Mouse (Mus musculus) liver, adult 2 months (tissue): ENCODE data around the gene Mrvi1. TPM values are rescaled to one million over a fixed set of nuclear protein-coding genes. Genes with fewer than 3 reads are reported as not detected.

Experiments
- DNase-seq: peaks from one replicate; pipeline ENCODE4 v3.0.0-alpha.2; 2011; ENCODE audit warnings: low read depth, low spot score; ENCODE audit errors: extremely low read depth
- H3K27ac ChIP-seq: fragments of 200-500 bp; replicated peaks from 2 replicates; pipeline ENCODE4 v1.5.1; 2012; ENCODE audit warnings: low read depth, mild to moderate bottlenecking, control low read depth, inconsistent platforms, low read length; ENCODE audit not compliant: insufficient read depth
- H3K27me3 ChIP-seq: fragments of 200-500 bp; 2 replicates; pipeline ENCODE4 v1.6.1; 2012; ENCODE audit warnings: mild to moderate bottlenecking, moderate library complexity, low read length, inconsistent platforms; ENCODE audit not compliant: control insufficient read depth, insufficient read depth
- H3K36me3 ChIP-seq: fragments of 200-500 bp; 2 replicates; pipeline ENCODE4 v1.6.1; 2012; ENCODE audit warnings: low read length, inconsistent platforms; ENCODE audit not compliant: control insufficient read depth, insufficient read depth
- H3K4me1 ChIP-seq: fragments of 200-500 bp; 2 replicates; pipeline ENCODE4 v1.6.1; 2011; ENCODE audit warnings: low read length; ENCODE audit not compliant: control insufficient read depth, insufficient read depth
- H3K4me3 ChIP-seq: fragments of 200-500 bp; 2 replicates; pipeline ENCODE4 v1.5.1; 2011; ENCODE audit warnings: low read depth, mild to moderate bottlenecking, control low read depth, low read length, moderate library complexity; ENCODE audit not compliant: insufficient read depth
- H3K79me2 ChIP-seq: fragments of 200-500 bp; 2 replicates; pipeline ENCODE4 v1.6.1; 2012; ENCODE audit warnings: inconsistent platforms, mild to moderate bottlenecking, low read length, moderate library complexity; ENCODE audit not compliant: control insufficient read depth, insufficient read depth
- H3K9ac ChIP-seq: fragments of 200-500 bp; 2 replicates; pipeline ENCODE4 v1.6.1; 2012; ENCODE audit warnings: low read depth, mild to moderate bottlenecking, control low read depth, inconsistent platforms, low read length
- CTCF ChIP-seq: fragments of 200-500 bp; IDR thresholded peaks from 2 replicates; pipeline ENCODE4 v1.5.1; 2011; ENCODE audit warnings: low read depth, low read length, control low read depth
- POLR2A ChIP-seq: fragments of 200-500 bp; IDR thresholded peaks from 2 replicates; pipeline ENCODE4 v1.6.1; 2011; ENCODE audit warnings: low read length, control low read depth; ENCODE audit not compliant: insufficient read depth; ENCODE audit errors: extremely low read depth
- WGBS: fragments of 180-500 bp; shearing (Covaris S2); methylation state at CpG from one replicate; pipeline ENCODE4 v1.1.7; 2018; 5-methylcytosine and 5-hydroxymethylcytosine counted together
- polyA plus RNA-seq: library from polyadenylated mRNA; depleted of rRNA; stranded (reverse); fragments of >200 nt; gene quantifications from 2 replicates; pipeline ENCODE4 v1.2.3, GENCODE M21; 2012
- total RNA-seq: library from RNA; depleted of rRNA; stranded (reverse); fragments of >200 nt; gene quantifications from 2 replicates; pipeline ENCODE4 v1.2.3, GENCODE M21; 2014

Mrvi1 gene
- total and polyA plus RNA-seq, 2 experiments: 0.55 to 1.3 TPM

DNA sequence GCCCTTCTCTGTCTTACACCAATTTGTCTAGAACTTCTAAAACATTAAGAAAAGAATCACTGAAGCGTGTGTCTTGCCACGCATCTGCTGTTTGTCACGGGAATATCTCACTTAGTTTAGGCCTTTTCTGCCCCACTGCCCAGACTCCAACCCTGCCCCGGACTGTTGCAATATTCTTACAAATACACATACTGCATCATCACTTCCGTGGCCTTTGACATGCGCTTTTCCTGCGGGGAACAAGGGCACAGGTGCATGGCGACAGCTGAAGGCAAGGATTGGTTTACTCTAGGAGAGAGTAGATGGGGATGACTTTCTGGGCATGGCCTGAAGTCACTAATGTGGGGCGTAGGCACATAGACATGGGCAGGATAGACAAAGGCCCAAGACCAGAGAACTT lies 87.6 kb downstream of the Mrvi1 start:
- Histone ChIP-seq H3K27ac (peak overlapping the region; percentile 72; the same call in 1 of the 2 replicates), H3K79me2 (no peaks in the 10 kb centered on the region), H3K4me3 (no peak overlapping the region), H3K36me3 (no peaks in the 10 kb centered on the region), H3K27me3 (no peaks in the 10 kb centered on the region), H3K4me1 (peaks cover 14% of the 10 kb centered on the region), H3K9ac (no peak overlapping the region)
- TF ChIP-seq CTCF: no peak
- TF ChIP-seq POLR2A: no peak
- WGBS: 41% methylated on average over 9 of the region's 9 CpGs
- DNase-seq: peak; percentile 62

DNA sequence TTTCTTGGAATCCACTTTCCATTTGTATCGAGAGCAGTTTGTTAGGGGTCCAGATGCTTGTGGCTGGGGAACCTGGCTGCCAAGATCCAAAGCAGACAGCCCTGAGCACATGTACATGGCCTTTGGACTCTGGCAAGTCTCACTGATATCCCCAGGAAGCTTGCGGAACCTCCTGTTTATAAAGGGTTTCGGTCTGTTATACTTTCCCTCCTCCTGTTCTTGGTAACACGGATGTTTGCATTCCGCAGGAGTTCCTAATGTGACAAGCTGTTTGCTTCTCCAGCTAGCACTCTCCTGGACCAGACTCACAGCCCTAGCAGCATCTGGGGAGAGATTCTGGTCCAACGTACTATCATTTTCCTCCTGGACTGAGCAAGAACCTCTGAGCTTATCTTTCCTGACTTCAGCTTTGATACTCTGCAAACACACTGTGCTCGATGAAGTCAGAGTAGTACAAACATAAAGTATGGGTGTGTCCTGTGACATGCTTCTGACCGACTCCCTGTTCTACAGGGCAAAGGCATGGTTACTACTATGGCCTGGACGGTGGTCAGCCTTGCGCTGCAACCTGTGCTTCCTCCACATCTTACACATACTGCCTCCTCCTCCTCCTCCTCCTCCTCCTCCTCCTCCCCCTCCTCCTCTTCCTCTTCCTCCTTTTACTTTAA lies 88.2 kb downstream of the Mrvi1 start:
- Histone ChIP-seq H3K27ac (peak overlapping the region; percentile 72), H3K4me3 (no peak overlapping the region), H3K36me3 (no peaks in the 10 kb centered on the region), H3K27me3 (no peaks in the 10 kb centered on the region), H3K4me1 (peaks cover 14% of the 10 kb centered on the region), H3K9ac (peak overlapping the region; percentile 39; the same call in 1 of the 2 replicates), H3K79me2 (no peaks in the 10 kb centered on the region)
- DNase-seq: peak; percentile 82
- TF ChIP-seq CTCF: no peak
- no peak for TF ChIP-seq POLR2A
- WGBS: 13% methylated on average over 10 of the region's 10 CpGs

DNA sequence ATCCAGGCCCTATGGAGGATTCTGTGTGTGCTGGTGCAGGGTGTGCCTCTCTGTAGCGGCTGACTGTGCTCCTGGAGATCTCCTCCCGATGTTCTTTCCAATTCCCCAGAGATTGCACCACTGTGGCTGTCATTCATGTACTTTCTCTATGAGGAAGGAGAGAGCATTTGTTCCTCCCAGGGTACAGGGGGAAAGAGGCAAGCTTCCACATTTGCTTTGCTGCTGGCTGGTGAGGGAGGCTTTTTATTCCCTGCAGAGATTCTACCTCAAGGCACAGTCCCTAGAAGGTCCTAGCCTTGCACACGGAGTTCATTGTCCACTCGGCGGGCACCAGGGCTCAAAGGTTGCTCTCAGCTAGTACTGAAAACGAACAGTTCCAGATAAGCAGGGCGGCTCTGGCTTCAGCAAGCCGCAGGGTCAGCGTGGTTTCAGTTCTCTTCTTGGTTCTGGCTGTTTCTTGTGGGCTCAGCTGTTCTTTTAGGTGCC lies 90.7 kb downstream of the Mrvi1 start:
- Histone ChIP-seq H3K27ac (peak overlapping the region; percentile 50), H3K9ac (no peak overlapping the region; the same call in 1 of the 2 replicates), H3K27me3 (no peaks in the 10 kb centered on the region), H3K4me1 (peaks cover 14% of the 10 kb centered on the region), H3K36me3 (no peaks in the 10 kb centered on the region), H3K79me2 (no peaks in the 10 kb centered on the region), H3K4me3 (no peak overlapping the region)
- whole genome bisulfite sequencing: 2% methylated on average over 9 of the region's 9 CpGs
- no peak for TF ChIP-seq CTCF
- TF ChIP-seq POLR2A: no peak
- peak; percentile 89 for DNase-seq

DNA sequence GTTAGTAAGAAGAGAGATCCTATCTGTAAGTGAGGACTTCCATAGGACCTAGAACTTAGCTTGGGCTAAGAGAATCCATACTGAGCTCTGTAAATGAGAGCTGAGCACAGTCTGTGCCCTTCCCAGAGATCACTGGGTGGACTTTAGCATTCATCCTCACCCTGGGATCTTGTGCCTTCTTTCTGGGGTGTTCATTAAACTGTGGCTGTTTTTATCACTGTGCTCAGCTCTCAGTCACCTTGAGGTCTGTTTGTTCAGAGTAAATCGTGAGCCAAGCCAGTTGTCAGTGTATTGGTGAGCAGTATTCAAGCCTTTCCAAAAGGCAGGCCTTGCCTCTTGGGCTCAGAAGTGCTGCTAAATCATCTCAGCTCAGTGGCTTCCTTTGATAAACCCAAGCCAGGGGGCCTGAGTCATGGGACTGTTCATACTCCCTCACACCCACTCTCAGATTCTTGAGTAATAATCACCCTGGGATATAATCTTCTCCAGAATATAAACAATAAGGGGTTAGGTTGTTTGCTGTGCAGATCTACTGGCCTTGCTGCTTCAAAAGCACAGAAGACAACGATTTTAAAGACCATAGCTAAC lies 100.4 kb downstream of the Mrvi1 start:
- H3K79me2 ChIP-seq: no peaks in the 10 kb centered on the region
- TF ChIP-seq POLR2A (no peak), CTCF (no peak)
- DNase-seq: peak; percentile 94
- WGBS: 32% methylated on average over 2 of the region's 2 CpGs
- peak overlapping the region; percentile 40 for H3K27ac ChIP-seq
- H3K27me3 ChIP-seq: no peaks in the 10 kb centered on the region
- peaks cover 15% of the 10 kb centered on the region for H3K4me1 ChIP-seq
- no peaks in the 10 kb centered on the region for H3K36me3 ChIP-seq
- H3K9ac ChIP-seq: no peak overlapping the region
- no peak overlapping the region for H3K4me3 ChIP-seq

DNA sequence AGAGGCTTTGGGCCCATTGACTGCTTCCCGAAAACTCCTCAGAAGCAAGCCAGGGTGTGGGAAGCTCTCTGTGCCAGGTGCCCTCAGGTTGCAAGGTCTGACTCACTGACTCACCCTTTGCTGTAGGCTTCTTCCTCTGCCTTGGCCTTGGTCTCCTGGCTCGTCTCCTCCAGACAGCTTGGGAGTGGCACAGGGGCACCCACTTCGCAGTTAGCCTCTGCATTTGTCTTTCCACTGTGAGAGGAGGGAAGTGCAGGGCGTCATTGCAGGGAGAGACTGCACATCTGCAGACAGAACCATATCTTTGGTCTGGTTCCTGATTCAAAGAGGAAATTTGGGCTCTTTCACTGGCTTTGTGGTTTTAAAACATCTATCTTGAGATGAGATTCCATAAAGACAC lies 104.2 kb downstream of the Mrvi1 start:
- WGBS: 83% methylated on average over 4 of the region's 4 CpGs
- TF ChIP-seq CTCF (no peak), POLR2A (no peak)
- Histone ChIP-seq H3K9ac (no peak overlapping the region), H3K79me2 (no peaks in the 10 kb centered on the region), H3K4me3 (no peak overlapping the region), H3K4me1 (peaks cover 15% of the 10 kb centered on the region), H3K36me3 (no peaks in the 10 kb centered on the region), H3K27ac (peak overlapping the region; percentile 48), H3K27me3 (no peaks in the 10 kb centered on the region)
- DNase-seq: no peak

DNA sequence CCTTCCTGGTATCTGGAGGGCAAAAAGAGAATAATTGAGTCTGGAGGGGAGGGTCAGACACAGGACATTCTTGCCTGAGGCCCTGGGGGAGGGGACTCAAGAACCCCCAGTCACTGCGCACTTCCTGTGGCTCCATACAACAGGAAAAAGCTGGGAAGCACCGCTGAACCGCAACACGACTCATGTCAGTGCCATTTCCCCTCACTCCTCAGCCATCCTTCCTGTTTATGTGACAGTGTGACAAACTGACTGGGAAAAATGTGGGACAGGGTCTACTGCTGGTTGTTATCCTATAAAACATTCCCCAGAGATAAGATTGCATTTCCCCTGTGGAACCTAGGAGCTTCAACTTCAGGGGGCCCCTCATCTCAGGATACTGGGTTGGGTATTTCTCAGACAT lies 105.3 kb downstream of the Mrvi1 start:
- peak; percentile 13 for DNase-seq
- Histone ChIP-seq H3K27ac (peak overlapping the region; percentile 37), H3K4me1 (peaks cover 11% of the 10 kb centered on the region), H3K27me3 (no peaks in the 10 kb centered on the region), H3K79me2 (no peaks in the 10 kb centered on the region), H3K9ac (no peak overlapping the region), H3K4me3 (no peak overlapping the region), H3K36me3 (no peaks in the 10 kb centered on the region)
- no peak for TF ChIP-seq CTCF
- no peak for TF ChIP-seq POLR2A
- 81% methylated on average over 4 of the region's 4 CpGs for WGBS
